Mouse (Mus musculus): Measurements from ENCODE around the gene Map2k5.

The Map2k5 gene

GRCm38 (mm10) chr9:63182306-63182960, 195.3 kb downstream of the Map2k5 start:
- no peak for DNase-seq

- DNase-seq: no peak
These were observed 196.1 kb downstream of the Map2k5 start for GRCm38 (mm10) chr9:63181337-63182178.

GRCm38 (mm10) chr9:63178296-63178695, 199.4 kb downstream of the Map2k5 start:
- DNase-seq: no peak

GRCm38 (mm10) chr9:63174001-63174721, 203.5 kb downstream of the Map2k5 start:
- no peak for DNase-seq

- no peak for DNase-seq
These were observed 205.8 kb downstream of the Map2k5 start for GRCm38 (mm10) chr9:63171951-63172350.

GRCm38 (mm10) chr9:63169127-63169526, 208.6 kb downstream of the Map2k5 start:
- DNase-seq: no peak

- DNase-seq: no peak
These were observed 212.6 kb downstream of the Map2k5 start for GRCm38 (mm10) chr9:63165070-63165469.

- no peak for DNase-seq
These were observed 213.9 kb downstream of the Map2k5 start for GRCm38 (mm10) chr9:63163756-63164155.

- DNase-seq: no peak
These were observed 225.8 kb downstream of the Map2k5 start for GRCm38 (mm10) chr9:63151949-63152348.

GRCm38 (mm10) chr9:63151072-63151870, 226.4 kb downstream of the Map2k5 start:
- DNase-seq: peak; percentile 17

GRCm38 (mm10) chr9:63150086-63150800, 227.5 kb downstream of the Map2k5 start:
- DNase-seq: no peak

GRCm38 (mm10) chr9:63149372-63149766, 228.3 kb downstream of the Map2k5 start:
- DNase-seq: no peak

- DNase-seq: peak; percentile 18
These were observed 229.0 kb downstream of the Map2k5 start, which contains the start of gene Skor1 for GRCm38 (mm10) chr9:63148410-63149371. TSS of gene Skor1 (minus strand) at chr9:63148961.

GRCm38 (mm10) chr9:63147786-63148409, 229.8 kb downstream of the Map2k5 start:
- no peak for DNase-seq

- DNase-seq: no peak
These were observed 230.4 kb downstream of the Map2k5 start for GRCm38 (mm10) chr9:63147296-63147695.

- DNase-seq: no peak
These were observed 230.8 kb downstream of the Map2k5 start for GRCm38 (mm10) chr9:63146856-63147274.

- DNase-seq: peak; percentile 18
These were observed 231.4 kb downstream of the Map2k5 start for GRCm38 (mm10) chr9:63146126-63146855.

GRCm38 (mm10) chr9:63145249-63146125, 232.2 kb downstream of the Map2k5 start:
- no peak for DNase-seq

Measured in right cerebral cortex, postnatal 25 days (tissue).